Mouse (Mus musculus) intestine, embryonic 14.5 days (tissue): ENCODE measurements around the gene Abhd14b. TPM values are rescaled to one million over a fixed set of nuclear protein-coding genes. Genes with fewer than 3 reads are reported as not detected.

ENCODE experiments used
- ATAC-seq: fragments of 200-750 bp; cut with Nextera tagmentation; replicated peaks from 2 replicates; pipeline ENCODE4 v1.8.0; 2017; ENCODE audit warnings: low read depth, moderate number of reproducible peaks, moderate TSS enrichment, moderate library complexity; ENCODE audit not compliant: low FRiP score, low TSS enrichment
- DNase-seq: peaks from one replicate; pipeline ENCODE4 v3.0.0-alpha.2; 2018; ENCODE audit warnings: low spot score
- H3K27ac ChIP-seq: fragments of 300-500 bp; sonication (generic); 2 replicates; pipeline ENCODE4 v1.5.1; 2014; ENCODE audit warnings: low read depth, mild to moderate bottlenecking, control low read depth
- H3K27me3 ChIP-seq: fragments of 300-500 bp; sonication (generic); replicated peaks from 2 replicates; pipeline ENCODE4 v1.6.1; 2014; ENCODE audit warnings: low read length, control low read depth; ENCODE audit not compliant: control insufficient read depth, insufficient read depth
- H3K36me3 ChIP-seq: fragments of 300-500 bp; sonication (generic); 2 replicates; pipeline ENCODE4 v1.6.1; 2014; ENCODE audit warnings: low read length, control low read depth; ENCODE audit not compliant: control insufficient read depth, insufficient read depth
- H3K4me1 ChIP-seq: fragments of 300-500 bp; sonication (generic); replicated peaks from 2 replicates; pipeline ENCODE4 v1.6.1; 2014; ENCODE audit warnings: low read length, control low read depth, mixed read lengths; ENCODE audit not compliant: control insufficient read depth, insufficient read depth
- H3K4me2 ChIP-seq: fragments of 300-500 bp; sonication (generic); 2 replicates; pipeline ENCODE4 v1.6.1; 2014; ENCODE audit warnings: low read length
- H3K4me3 ChIP-seq: fragments of 300-500 bp; sonication (generic); 2 replicates; pipeline ENCODE4 v1.5.1; 2014; ENCODE audit warnings: low read depth, low read length, control low read depth, mixed read lengths
- H3K9ac ChIP-seq: fragments of 300-500 bp; sonication (generic); 2 replicates; pipeline ENCODE4 v1.6.1; 2014; ENCODE audit warnings: mild to moderate bottlenecking, low read length
- H3K9me3 ChIP-seq: fragments of 300-500 bp; sonication (generic); 2 replicates; pipeline ENCODE4 v1.6.1; 2016; ENCODE audit warnings: low read length, control low read depth; ENCODE audit not compliant: control insufficient read depth
- WGBS: fragments of 180-500 bp; shearing (Covaris S2); extraction: QIAGEN DNeasy Blood & Tissue Kit; methylation state at CpG from one replicate; pipeline ENCODE4 v1.1.7; 2014; 5-methylcytosine and 5-hydroxymethylcytosine counted together
- polyA plus RNA-seq: library from polyadenylated mRNA; unstranded; fragments of >200 nt; fragmentation: Nextera tagmentation; extraction: Ambion mirVana; gene quantifications from 2 replicates; pipeline ENCODE4 v1.2.1, GENCODE M21; 2014

The Abhd14b gene
- polyA plus RNA-seq, 1 experiment from 2014 or later = 27.2 TPM

- H3K9me3 ChIP-seq = no peaks in the 10 kb centered on the region
- no peaks in the 10 kb centered on the region for H3K27me3 ChIP-seq
- 35% methylated on average over 26 of the region's 26 CpGs for WGBS
- H3K4me3 ChIP-seq = peak within 1 kb of the TSS; percentile 54
- peaks cover 3% of the 10 kb centered on the region; the same call in 1 of the 2 replicates for H3K4me1 ChIP-seq
- ATAC-seq = no peak
- peak within 1 kb of the TSS; percentile 96 for H3K4me2 ChIP-seq
- H3K9ac ChIP-seq = peak within 1 kb of the TSS; percentile 56
- DNase-seq = no peak
- H3K27ac ChIP-seq = no peak within 1 kb of the TSS
- peaks cover 28% of the 10 kb centered on the region for H3K36me3 ChIP-seq
These were observed 18.4 kb downstream of the Abhd14b start, which contains the start of gene Gpr62 for GRCm38 (mm10) chr9:106465571-106466200. Gene Gpr62 (minus strand): TSS chr9:106465938.

- no peak overlapping the region for H3K9ac ChIP-seq
- ATAC-seq = no peak
- WGBS = 88% methylated on average over 6 of the region's 6 CpGs
- no peak overlapping the region for H3K27ac ChIP-seq
- H3K4me3 ChIP-seq = no peak overlapping the region
- H3K36me3 ChIP-seq = peaks cover 21% of the 10 kb centered on the region
- H3K4me1 ChIP-seq = peaks cover 6% of the 10 kb centered on the region; the same call in 1 of the 2 replicates
- H3K4me2 ChIP-seq = no peak overlapping the region
- H3K27me3 ChIP-seq = no peaks in the 10 kb centered on the region
- no peaks in the 10 kb centered on the region for H3K9me3 ChIP-seq
- no peak for DNase-seq
These were observed 19.5 kb downstream of the Abhd14b start for GRCm38 (mm10) chr9:106466721-106467120.

- Histone ChIP-seq H3K27me3 (no peaks in the 10 kb centered on the region), H3K36me3 (peaks cover 11% of the 10 kb centered on the region), H3K27ac (no peak overlapping the region), H3K4me1 (peaks cover 13% of the 10 kb centered on the region; the same call in 1 of the 2 replicates), H3K9ac (no peak overlapping the region), H3K4me2 (no peak overlapping the region), H3K4me3 (no peak overlapping the region), H3K9me3 (no peaks in the 10 kb centered on the region)
- WGBS = 90% methylated on average over 7 of the region's 7 CpGs
- ATAC-seq = no peak
- no peak for DNase-seq
These were observed 20.5 kb downstream of the Abhd14b start for GRCm38 (mm10) chr9:106467746-106468145.

GRCm38 (mm10) chr9:106469317-106469716, 22.1 kb downstream of the Abhd14b start:
- no peaks in the 10 kb centered on the region for H3K9me3 ChIP-seq
- DNase-seq (no peak), ATAC-seq (no peak)
- no peak overlapping the region for H3K27ac ChIP-seq
- no peak overlapping the region for H3K4me3 ChIP-seq
- no peak overlapping the region for H3K4me2 ChIP-seq
- H3K4me1 ChIP-seq = peaks cover 13% of the 10 kb centered on the region; the same call in 1 of the 2 replicates
- 70% methylated on average over 6 of the region's 6 CpGs for WGBS
- H3K9ac ChIP-seq = no peak overlapping the region
- no peaks in the 10 kb centered on the region for H3K36me3 ChIP-seq
- no peaks in the 10 kb centered on the region for H3K27me3 ChIP-seq

GRCm38 (mm10) chr9:106469776-106470175, 22.5 kb downstream of the Abhd14b start:
- ATAC-seq (no peak), DNase-seq (no peak)
- Histone ChIP-seq H3K4me3 (no peak overlapping the region), H3K27ac (no peak overlapping the region), H3K4me2 (no peak overlapping the region), H3K4me1 (peaks cover 13% of the 10 kb centered on the region; the same call in 1 of the 2 replicates), H3K27me3 (no peaks in the 10 kb centered on the region), H3K9me3 (no peaks in the 10 kb centered on the region), H3K36me3 (no peaks in the 10 kb centered on the region), H3K9ac (no peak overlapping the region)
- 71% methylated on average over 9 of the region's 9 CpGs for WGBS

GRCm38 (mm10) chr9:106470991-106471750, 23.9 kb downstream of the Abhd14b start:
- Histone ChIP-seq H3K36me3 (no peaks in the 10 kb centered on the region), H3K9ac (no peak overlapping the region), H3K27me3 (no peaks in the 10 kb centered on the region), H3K4me3 (peak overlapping the region; percentile 15; the same call in 1 of the 2 replicates), H3K27ac (no peak overlapping the region), H3K9me3 (no peaks in the 10 kb centered on the region), H3K4me2 (peak overlapping the region; percentile 42), H3K4me1 (peaks cover 10% of the 10 kb centered on the region; the same call in 1 of the 2 replicates)
- no peak for DNase-seq
- ATAC-seq = no peak
- WGBS = 62% methylated on average over 14 of the region's 14 CpGs

- WGBS = 11% methylated on average over 5 of the region's 5 CpGs
- Histone ChIP-seq H3K36me3 (no peaks in the 10 kb centered on the region), H3K9ac (no peak overlapping the region), H3K27ac (no peak overlapping the region), H3K4me1 (peaks cover 15% of the 10 kb centered on the region; the same call in 1 of the 2 replicates), H3K9me3 (no peaks in the 10 kb centered on the region), H3K4me2 (peak overlapping the region; percentile 42), H3K4me3 (peak overlapping the region; percentile 15; the same call in 1 of the 2 replicates), H3K27me3 (no peaks in the 10 kb centered on the region)
- DNase-seq (no peak), ATAC-seq (peak; percentile 23; the same call in 1 of the 2 replicates)
These were observed 24.6 kb downstream of the Abhd14b start for GRCm38 (mm10) chr9:106471892-106472291.

- Histone ChIP-seq H3K27me3 (no peaks in the 10 kb centered on the region), H3K9me3 (no peaks in the 10 kb centered on the region), H3K4me3 (no peak overlapping the region), H3K4me1 (peaks cover 15% of the 10 kb centered on the region; the same call in 1 of the 2 replicates), H3K9ac (no peak overlapping the region), H3K36me3 (no peaks in the 10 kb centered on the region), H3K4me2 (no peak overlapping the region), H3K27ac (peak overlapping the region; percentile 27; the same call in 1 of the 2 replicates)
- WGBS = 65% methylated on average over 4 of the region's 4 CpGs
- DNase-seq = no peak
- ATAC-seq = no peak
These were observed 25.1 kb downstream of the Abhd14b start for GRCm38 (mm10) chr9:106472321-106472720.
